Mouse (Mus musculus) layer of hippocampus, adult 2 months (tissue): ENCODE measurements around the gene Ispd. TPM values are rescaled to one million over a fixed set of nuclear protein-coding genes. Genes with fewer than 3 reads are reported as not detected.
A peak's percentile ranks its signal among the peaks of the same experiment; 100 is the strongest.

Experiments used
- DNase-seq, 2 experiments: peaks; one replicate each; pipeline ENCODE4 v3.0.0; 2022; ENCODE audit warnings: low spot score in 2 of 2
- H3K27ac ChIP-seq: fragments of 200-600 bp; 2 replicates; pipeline ENCODE4 v1.8.1; 2022
- H3K4me3 ChIP-seq: fragments of 200-600 bp; 2 replicates; pipeline ENCODE4 v1.8.1; 2022; ENCODE audit warnings: mild to moderate bottlenecking
- CTCF ChIP-seq: fragments of 200-600 bp; conservative IDR thresholded peaks from 2 replicates; pipeline ENCODE4 v1.8.1; 2022; ENCODE audit warnings: antibody characterized with exemption, mild to moderate bottlenecking, moderate library complexity
- total RNA-seq, 2 experiments: library from RNA; stranded (reverse); gene quantifications; 2 replicates each; pipeline ENCODE4 v1.2.3; 2021

The Ispd gene
- total RNA-seq, 2 experiments from 2014 or later: 13.2 to 13.3 TPM

DNA sequence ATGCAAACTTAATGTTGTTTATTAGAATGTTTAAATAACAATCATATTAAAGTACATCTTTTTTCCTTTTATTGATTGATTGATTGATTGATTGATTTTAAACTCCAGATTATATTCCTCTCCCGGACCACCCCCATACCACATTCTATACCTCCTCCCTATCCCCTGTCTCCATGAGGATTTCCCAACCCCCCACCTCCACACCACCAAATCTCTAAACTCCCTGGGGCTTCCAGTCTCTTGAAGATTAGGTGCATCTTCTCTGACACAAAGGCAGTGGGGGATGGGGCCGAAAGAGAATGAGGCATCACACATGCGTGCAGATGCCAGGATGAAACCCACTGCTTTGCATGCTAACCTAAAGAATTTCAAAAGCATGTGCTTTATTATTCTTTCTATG lies 283.5 kb downstream of the Ispd start:
- Histone ChIP-seq H3K4me3 (no peak overlapping the region), H3K27ac (no peak overlapping the region)
- no peak for DNase-seq
- TF ChIP-seq CTCF: no peak

DNA sequence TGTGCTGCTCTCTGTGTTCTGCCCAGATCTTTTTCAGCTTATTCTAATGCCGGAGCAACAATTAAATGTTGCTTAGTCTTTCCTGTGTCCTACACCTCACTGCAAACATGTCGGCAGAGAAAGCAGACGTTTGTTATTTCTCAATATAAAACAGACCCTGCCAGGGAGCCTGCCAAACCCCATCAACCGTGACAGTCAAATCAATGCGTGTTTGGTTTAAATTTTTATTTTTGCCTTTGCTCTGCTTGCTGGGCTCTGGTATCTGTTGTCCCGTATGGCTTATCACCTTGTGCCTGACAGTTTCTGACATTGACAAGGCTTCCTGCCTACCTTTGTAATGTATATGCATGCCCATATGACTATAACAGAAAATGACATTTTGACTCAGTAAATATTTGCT lies 285.5 kb downstream of the Ispd start:
- H3K4me3 ChIP-seq: no peak overlapping the region
- no peak overlapping the region for H3K27ac ChIP-seq
- DNase-seq: no peak
- no peak for TF ChIP-seq CTCF

DNA sequence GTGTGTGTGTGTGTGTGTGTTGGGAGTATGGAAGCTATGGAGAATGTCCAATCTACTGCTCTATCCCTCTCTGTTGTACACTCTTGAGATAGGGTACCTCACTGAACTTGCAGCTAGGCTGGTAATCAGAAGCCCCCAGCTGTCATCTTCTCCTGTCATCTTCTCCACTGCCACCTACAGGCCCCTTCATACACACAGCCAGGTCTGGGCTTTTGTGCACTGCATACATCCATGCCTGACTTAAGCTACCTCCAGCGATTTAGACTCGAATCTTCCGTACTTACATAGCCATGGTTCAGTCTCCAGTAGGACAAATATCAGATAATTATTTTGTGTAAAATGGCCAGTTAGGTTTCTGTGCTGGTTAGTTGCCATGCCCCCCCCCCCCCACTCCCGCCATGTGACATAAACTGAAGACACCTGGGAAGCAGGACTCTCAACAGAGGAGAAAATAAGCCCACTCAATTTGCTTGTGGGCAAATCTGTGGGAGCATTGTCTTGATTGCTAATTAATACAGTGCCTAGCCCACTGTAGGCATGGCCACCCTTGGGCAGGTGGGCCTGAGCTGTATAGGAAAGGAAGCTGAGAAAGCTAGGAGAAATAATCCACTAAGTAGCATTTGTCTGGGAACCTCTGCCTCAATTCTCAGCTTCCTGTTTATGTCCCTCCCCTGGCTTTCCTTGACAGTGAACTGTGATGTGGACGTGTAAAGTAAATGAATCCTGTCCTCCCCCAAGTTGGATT lies 289.1 kb downstream of the Ispd start:
- Histone ChIP-seq H3K4me3 (no peak overlapping the region), H3K27ac (no peak overlapping the region)
- DNase-seq: no peak
- TF ChIP-seq CTCF: peak; percentile 23

DNA sequence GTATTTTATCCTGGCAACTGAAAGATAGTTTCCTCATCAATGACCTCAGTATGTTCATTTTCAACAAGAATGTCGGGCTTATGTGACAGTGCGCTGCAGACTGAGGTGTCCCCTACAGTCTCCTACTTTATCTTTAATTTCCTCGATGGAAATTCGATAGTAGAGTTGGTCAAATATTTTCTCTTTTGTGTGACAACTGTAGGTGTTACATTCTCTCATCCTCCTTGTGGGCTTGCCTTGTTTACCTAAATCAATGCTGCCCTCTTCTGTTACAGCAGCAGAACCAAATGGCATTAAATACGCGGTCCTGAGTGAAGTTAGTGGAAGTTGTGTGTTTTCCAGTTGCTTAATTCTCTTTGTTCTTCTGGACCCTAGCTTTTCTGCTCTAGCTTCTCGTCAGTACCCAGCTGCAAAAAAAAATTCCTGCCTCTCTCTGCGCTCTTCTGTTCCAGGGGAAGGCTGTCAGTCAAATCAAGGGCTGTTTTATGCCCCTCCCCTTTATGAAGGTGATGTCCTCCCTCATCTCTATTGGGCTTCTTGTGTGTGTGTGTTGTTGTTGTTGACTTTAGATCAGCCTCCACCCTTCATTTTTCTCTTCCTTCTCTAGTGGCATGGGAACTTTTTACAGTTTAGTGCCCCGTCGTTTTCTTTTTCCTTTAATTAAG lies 289.8 kb downstream of the Ispd start:
- DNase-seq: peak in 1 of 2 experiments; percentile 8
- no peak overlapping the region for H3K27ac ChIP-seq
- H3K4me3 ChIP-seq: no peak overlapping the region
- peak; percentile 83 for TF ChIP-seq CTCF

DNA sequence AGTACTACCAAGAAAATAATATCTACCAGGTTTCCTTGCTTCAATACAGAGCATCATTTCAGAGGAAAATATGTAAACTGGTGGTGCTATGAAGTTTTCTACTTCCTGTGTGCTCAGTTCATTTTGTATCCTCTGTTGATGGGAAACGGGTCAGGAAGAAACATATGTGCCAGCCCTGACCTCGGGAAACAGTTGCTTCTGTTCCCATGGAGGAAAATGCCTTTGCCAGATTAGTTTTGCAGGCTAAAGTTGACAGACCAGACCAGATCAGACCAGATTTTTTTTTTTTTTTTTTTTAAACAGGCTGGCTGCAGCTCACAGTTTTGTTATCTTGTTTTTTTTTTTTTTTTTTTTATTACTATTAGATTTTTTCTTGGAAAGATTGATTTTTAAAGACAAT lies 293.2 kb downstream of the Ispd start:
- Histone ChIP-seq H3K27ac (no peak overlapping the region), H3K4me3 (no peak overlapping the region)
- TF ChIP-seq CTCF: no peak
- no peak for DNase-seq

DNA sequence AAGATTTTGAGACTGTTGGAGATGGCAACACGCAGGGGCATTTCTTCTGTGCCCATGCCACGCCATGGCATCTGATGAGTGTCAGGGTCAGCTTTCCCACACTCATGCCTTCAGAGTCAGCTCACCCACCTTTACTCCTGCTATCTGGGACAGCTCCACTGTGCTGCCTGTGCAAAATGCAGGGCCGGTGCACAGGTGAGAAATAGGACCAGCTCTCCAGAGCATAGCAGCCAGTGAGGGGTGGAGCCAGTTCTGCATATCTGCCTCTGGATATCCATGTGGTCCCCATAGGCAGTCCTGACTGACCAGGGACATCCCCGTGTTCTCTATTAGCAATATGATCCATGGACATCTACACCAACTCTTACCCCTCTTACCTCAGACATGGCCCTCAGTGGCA lies 297.0 kb downstream of the Ispd start:
- Histone ChIP-seq H3K4me3 (no peak overlapping the region), H3K27ac (no peak overlapping the region)
- no peak for TF ChIP-seq CTCF
- no peak for DNase-seq

DNA sequence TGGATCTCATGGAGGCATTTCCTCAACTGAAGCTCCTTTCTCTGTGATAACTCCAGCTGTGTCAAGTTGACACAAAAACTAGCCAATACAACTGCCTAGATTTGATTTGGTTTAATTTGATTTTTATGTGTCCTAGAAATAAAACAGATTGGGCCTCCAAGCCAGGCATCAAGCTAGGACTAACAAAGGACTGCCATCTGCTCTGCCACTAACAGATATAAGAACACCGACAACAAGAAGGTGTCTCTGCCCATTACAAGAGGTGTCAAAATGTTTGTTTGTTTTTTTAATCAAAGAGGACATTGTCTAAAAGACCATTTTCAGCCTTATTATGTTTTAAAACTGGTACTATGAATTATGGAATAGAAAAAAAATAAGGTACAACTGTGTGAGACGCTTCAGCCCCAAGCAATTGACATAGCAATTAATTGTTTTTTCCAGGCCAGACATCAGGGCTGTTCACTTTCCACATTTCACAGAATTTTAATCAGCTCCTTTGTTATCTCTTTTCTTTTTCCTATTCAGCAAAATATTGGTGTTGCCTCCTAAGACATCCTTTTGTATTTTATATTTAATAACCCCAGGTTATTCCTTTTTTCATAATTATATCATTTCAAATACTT lies 299.7 kb downstream of the Ispd start:
- no peak overlapping the region for H3K4me3 ChIP-seq
- no peak for TF ChIP-seq CTCF

DNA sequence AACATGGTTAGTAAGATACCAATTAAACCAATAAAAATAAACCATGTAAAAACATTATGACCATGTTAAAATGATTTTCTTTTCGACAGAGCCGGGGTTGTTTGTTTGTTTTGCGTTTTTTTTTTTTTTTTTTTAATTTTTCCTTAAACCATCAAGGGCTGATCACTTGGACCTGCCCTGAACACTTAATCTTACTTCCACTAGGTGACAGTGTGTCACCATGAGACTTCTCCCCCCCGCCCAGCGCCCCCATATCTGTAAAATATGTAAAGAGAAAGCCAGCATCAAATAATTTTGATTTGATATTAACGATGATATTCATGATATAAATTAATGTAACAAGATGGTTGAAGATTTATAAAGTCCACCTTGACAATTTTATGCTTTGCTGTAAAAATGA lies 300.5 kb downstream of the Ispd start:
- DNase-seq: no peak
- H3K27ac ChIP-seq: no peak overlapping the region
- peak; percentile 64 for TF ChIP-seq CTCF
- H3K4me3 ChIP-seq: no peak overlapping the region

More for the DNA sequence above, 299.7 kb downstream of the Ispd start:
- H3K27ac ChIP-seq: no peak overlapping the region
- no peak for DNase-seq

GRCm38 (mm10) chr12:36694072-36694471 lies 312.8 kb downstream of the Ispd start:
- no peak overlapping the region for H3K27ac ChIP-seq
- no peak overlapping the region for H3K4me3 ChIP-seq
- DNase-seq: no peak
- TF ChIP-seq CTCF: no peak

DNA sequence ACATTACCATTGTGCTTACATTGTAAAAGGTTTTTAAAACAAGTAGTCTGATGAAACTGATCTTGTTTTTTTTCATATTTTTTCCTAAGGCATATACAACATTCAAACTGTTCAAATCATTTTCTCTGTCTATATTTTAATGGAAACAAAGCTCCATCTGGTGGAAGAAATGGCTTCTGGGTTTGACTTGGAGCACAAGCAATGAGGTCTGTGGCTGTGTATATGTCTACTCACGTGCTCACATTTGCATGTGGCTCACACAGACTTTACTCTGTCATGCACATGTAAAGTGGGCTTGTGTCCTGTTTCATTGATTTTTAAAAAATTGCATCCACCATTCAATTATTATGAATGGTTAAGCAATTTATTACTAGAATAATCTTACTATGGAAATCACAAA lies 323.1 kb downstream of the Ispd start:
- TF ChIP-seq CTCF: peak; percentile 69
- no peak overlapping the region for H3K27ac ChIP-seq
- no peak for DNase-seq
- no peak overlapping the region for H3K4me3 ChIP-seq

- no peak for TF ChIP-seq CTCF
- no peak overlapping the region for H3K27ac ChIP-seq
- DNase-seq: no peak
- H3K4me3 ChIP-seq: no peak overlapping the region
These were observed 327.6 kb downstream of the Ispd start for GRCm38 (mm10) chr12:36708810-36709209.

DNA sequence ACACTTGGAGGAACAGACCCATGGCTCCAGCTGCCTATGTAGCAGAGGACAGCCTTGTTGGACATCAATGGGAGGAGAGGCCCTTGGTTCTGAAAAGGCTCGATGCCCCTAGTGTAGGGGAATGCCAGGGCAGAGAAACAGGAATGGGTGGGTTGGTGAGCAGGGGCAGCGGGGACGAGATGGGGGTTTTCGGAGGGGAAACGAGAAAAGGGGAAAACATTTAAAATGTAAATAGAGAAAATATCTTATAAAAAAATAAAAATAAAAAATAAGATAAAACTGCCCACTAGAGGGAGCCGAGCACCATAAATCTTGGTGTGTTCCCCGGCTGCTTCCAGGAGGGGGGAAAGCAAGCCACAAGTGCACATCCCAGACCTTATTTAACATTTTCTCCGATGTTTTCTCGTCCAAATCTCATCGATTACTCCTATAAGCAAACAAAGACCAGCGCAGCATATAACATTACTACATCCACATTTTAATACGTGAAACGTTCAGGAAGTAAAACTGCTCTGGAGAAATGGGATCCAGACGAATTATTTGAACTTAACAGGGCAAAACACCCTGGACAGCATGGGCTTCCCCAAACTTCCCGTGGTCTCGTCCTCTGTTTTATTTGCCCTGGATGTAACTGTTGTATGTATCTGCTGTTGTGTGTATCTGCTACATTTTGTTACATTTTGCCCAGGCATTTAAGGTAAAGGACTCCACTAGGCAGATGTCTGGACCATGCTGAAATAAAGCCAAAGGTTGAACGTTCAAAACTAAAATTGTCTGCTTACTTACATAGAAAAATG lies 332.8 kb downstream of the Ispd start:
- no peak overlapping the region for H3K27ac ChIP-seq
- peak; percentile 15 to 52 for DNase-seq
- TF ChIP-seq CTCF: peak; percentile 87
- peak overlapping the region; percentile 43 for H3K4me3 ChIP-seq

GRCm38 (mm10) chr12:36717526-36717925 lies 336.3 kb downstream of the Ispd start:
- no peak for TF ChIP-seq CTCF
- DNase-seq: no peak
- Histone ChIP-seq H3K27ac (no peak overlapping the region), H3K4me3 (no peak overlapping the region)
